Mouse (Mus musculus) kidney, postnatal 0 days (tissue): Measurements from ENCODE around the gene Twnk. TPM values are rescaled to one million over a fixed set of nuclear protein-coding genes. Genes with fewer than 3 reads are reported as not detected.

ENCODE experiments used
- ATAC-seq: fragments of 200-750 bp; cut with Nextera tagmentation; replicated peaks from 2 replicates; pipeline ENCODE4 v1.8.0; 2017; ENCODE audit warnings: low read depth, moderate number of reproducible peaks, moderate TSS enrichment, moderate library complexity; ENCODE audit not compliant: low FRiP score
- DNase-seq: peaks from one replicate; pipeline ENCODE4 v3.0.0-alpha.2; 2016; ENCODE audit warnings: low spot score
- H3K27ac ChIP-seq: fragments of 300-500 bp; sonication (generic); 2 replicates; pipeline ENCODE4 v1.5.1; 2014; ENCODE audit warnings: mild to moderate bottlenecking
- H3K27me3 ChIP-seq: fragments of 300-500 bp; sonication (generic); 2 replicates; pipeline ENCODE4 v1.6.1; 2014; ENCODE audit warnings: low read length, mixed read lengths; ENCODE audit not compliant: insufficient read depth
- H3K36me3 ChIP-seq: fragments of 300-500 bp; sonication (generic); 2 replicates; pipeline ENCODE4 v1.6.1; 2014; ENCODE audit warnings: low read length, mixed read lengths; ENCODE audit not compliant: insufficient read depth
- H3K4me1 ChIP-seq: fragments of 300-500 bp; sonication (generic); replicated peaks from 2 replicates; pipeline ENCODE4 v1.6.1; 2014; ENCODE audit warnings: antibody characterized with exemption, low read length, mixed read lengths; ENCODE audit not compliant: insufficient read depth
- H3K4me2 ChIP-seq: fragments of 300-500 bp; sonication (generic); 2 replicates; pipeline ENCODE4 v1.6.1; 2014; ENCODE audit warnings: mild to moderate bottlenecking, low read length, moderate library complexity, mixed read lengths
- H3K4me3 ChIP-seq: fragments of 300-500 bp; sonication (generic); replicated peaks from 2 replicates; pipeline ENCODE4 v1.5.1; 2014; ENCODE audit warnings: low read depth, low read length
- H3K9ac ChIP-seq: fragments of 300-500 bp; sonication (generic); 2 replicates; pipeline ENCODE4 v1.6.1; 2014; ENCODE audit warnings: low read depth, low read length
- H3K9me3 ChIP-seq: fragments of 300-500 bp; sonication (generic); replicated peaks from 2 replicates; pipeline ENCODE4 v1.6.1; 2016; ENCODE audit warnings: low read length, inconsistent platforms, mixed read lengths
- CTCF ChIP-seq: IDR thresholded peaks from 2 replicates; pipeline ENCODE4 v1.5.1; 2016; ENCODE audit warnings: antibody characterized with exemption, low read depth, mild to moderate bottlenecking, moderate library complexity
- WGBS: fragments of 180-500 bp; shearing (Covaris S2); extraction: QIAGEN DNeasy Blood & Tissue Kit; methylation state at CpG from one replicate; pipeline ENCODE4 v1.1.7; 2014; 5-methylcytosine and 5-hydroxymethylcytosine counted together
- polyA plus RNA-seq: library from polyadenylated mRNA; unstranded; fragments of >200 nt; fragmentation: Nextera tagmentation; extraction: Ambion mirVana; gene quantifications from 2 replicates; pipeline ENCODE4 v1.2.1, GENCODE M21; 2015

Gene Twnk
- polyA plus RNA-seq, 1 experiment from 2014 or later, result 15.7 TPM

DNA sequence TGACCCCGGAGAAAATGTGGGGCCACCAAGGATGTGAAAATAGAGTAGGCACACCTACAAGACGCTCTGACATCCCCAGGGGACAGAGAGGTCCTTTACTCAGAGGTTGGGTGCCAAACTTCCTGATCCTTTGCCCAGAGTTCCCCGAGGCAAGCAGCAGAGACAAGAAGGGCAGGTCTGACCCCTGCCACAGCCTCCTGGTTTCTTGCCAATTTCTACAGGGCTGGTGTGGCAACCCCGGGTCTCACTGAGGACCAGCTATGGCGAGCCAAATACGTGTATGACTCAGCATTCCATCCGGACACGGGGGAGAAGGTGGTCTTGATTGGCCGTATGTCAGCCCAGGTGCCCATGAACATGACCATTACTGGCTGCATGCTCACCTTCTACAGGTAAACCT lies 44.1 kb downstream of the Twnk start:
- TF ChIP-seq CTCF, result no peak
- ATAC-seq (no peak), DNase-seq (no peak)
- H3K4me2 ChIP-seq, result no peak overlapping the region
- H3K9ac ChIP-seq, result no peak overlapping the region
- peaks cover 14% of the 10 kb centered on the region for H3K4me1 ChIP-seq
- H3K36me3 ChIP-seq, result peaks cover 24% of the 10 kb centered on the region; the same call in 1 of the 2 replicates
- H3K27me3 ChIP-seq, result 0 out of 2 replicates have a peak, but pooled peaks cover 2% of the 10 kb centered on the region
- H3K4me3 ChIP-seq, result no peak overlapping the region
- no peaks in the 10 kb centered on the region for H3K9me3 ChIP-seq
- H3K27ac ChIP-seq, result no peak overlapping the region
- 81% methylated on average over 9 of the region's 9 CpGs for WGBS

DNA sequence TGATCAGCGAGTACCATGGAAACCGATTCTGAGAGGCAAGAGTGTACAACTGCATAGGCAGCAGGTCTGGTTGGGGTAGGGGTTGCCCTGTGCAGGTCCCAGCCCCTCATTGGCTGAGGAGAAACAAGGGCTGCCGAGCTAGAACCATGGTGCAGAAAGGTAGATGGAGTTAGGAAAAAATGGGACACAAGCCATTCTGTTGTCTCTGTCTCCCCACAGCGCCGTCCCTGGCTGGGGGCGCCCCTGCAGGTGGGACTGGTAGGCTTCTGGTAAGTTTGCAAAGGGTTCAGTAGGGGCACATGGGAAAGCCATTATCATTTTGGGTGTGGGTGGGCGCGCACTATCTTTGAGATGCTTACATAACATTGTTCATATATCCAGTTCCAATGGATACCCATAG lies 48.0 kb downstream of the Twnk start:
- Histone ChIP-seq H3K4me1 (peaks cover 13% of the 10 kb centered on the region), H3K27me3 (no peaks in the 10 kb centered on the region), H3K9me3 (no peaks in the 10 kb centered on the region), H3K27ac (no peak overlapping the region), H3K9ac (no peak overlapping the region), H3K4me3 (no peak overlapping the region), H3K4me2 (no peak overlapping the region), H3K36me3 (peaks cover 24% of the 10 kb centered on the region; the same call in 1 of the 2 replicates)
- ATAC-seq (no peak), DNase-seq (no peak)
- 77% methylated on average over 8 of the region's 8 CpGs for WGBS
- TF ChIP-seq CTCF, result no peak

DNA sequence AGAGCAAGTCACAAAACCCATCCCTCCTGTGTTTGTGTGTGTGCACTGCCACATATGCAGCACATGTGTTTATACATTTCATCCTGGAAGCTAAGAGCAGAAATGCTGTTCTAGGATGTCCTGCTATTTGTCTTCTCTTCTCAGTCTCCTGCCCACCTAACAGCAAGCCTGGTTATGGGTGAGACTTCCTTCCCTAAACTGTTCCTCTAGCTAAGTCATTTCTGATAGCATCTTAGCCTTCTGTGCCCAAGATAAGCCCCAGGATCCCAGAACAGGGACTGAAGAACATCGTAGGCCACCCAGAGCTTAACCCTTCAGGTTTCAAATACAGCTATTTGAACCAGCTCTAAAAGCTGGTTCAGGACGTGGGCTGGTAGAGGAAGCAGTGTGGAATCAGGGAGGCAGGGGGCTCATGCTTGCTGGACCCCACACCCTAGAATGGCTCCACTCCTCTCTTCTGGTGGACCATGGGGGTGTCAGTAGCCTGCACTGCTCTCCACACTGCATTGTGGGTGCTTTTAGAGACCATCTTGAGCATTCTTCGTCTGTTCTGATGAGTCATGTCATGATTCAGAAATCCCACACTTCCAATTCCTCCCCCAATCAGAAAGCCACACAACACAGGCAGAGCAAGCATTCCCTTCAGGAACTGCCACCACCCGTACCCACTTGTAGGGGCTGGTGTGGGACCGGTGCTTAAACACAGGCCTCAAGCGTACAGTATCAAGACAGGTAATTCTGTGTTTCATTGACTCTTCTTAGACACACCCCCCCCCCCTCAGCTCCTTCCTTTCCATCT lies 49.6 kb downstream of the Twnk start:
- TF ChIP-seq CTCF, result no peak
- ATAC-seq (no peak), DNase-seq (no peak)
- H3K27ac ChIP-seq, result no peak overlapping the region
- no peaks in the 10 kb centered on the region for H3K27me3 ChIP-seq
- H3K9me3 ChIP-seq, result no peaks in the 10 kb centered on the region
- peaks cover 17% of the 10 kb centered on the region; the same call in 1 of the 2 replicates for H3K36me3 ChIP-seq
- no peak overlapping the region for H3K4me2 ChIP-seq
- H3K4me1 ChIP-seq, result peaks cover 13% of the 10 kb centered on the region
- no peak overlapping the region for H3K4me3 ChIP-seq
- 80% methylated on average over 6 of the region's 6 CpGs for WGBS
- H3K9ac ChIP-seq, result no peak overlapping the region

DNA sequence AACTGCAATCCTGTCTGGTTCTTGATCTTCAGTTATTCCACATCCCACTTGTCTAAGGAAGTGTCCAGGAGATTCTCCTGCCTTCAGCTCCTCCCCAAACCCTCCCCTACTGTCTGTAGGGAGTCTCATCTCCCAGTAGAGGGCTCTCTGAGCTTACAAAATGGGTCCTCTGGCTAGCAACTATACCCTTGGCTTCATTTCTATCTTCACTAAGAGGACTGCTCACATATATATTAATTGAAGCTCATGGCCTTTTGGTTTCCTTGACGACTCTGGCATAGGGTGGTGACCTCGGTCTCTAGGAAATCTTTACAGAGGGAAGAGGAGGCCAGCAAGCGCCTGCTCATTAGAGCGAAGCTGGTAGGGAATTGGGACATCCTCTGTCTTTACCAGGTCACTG lies 50.9 kb downstream of the Twnk start:
- Histone ChIP-seq H3K4me2 (no peak overlapping the region), H3K36me3 (peaks cover 17% of the 10 kb centered on the region; the same call in 1 of the 2 replicates), H3K27me3 (no peaks in the 10 kb centered on the region), H3K9me3 (no peaks in the 10 kb centered on the region), H3K27ac (0 out of 2 replicates have a peak overlapping the region, but pooled peaks have one; percentile 90), H3K4me3 (no peak overlapping the region), H3K9ac (no peak overlapping the region), H3K4me1 (peaks cover 13% of the 10 kb centered on the region)
- TF ChIP-seq CTCF, result peak; percentile 78
- ATAC-seq, result no peak
- DNase-seq, result peak; percentile 92
- 34% methylated on average over 4 of the region's 4 CpGs for WGBS

DNA sequence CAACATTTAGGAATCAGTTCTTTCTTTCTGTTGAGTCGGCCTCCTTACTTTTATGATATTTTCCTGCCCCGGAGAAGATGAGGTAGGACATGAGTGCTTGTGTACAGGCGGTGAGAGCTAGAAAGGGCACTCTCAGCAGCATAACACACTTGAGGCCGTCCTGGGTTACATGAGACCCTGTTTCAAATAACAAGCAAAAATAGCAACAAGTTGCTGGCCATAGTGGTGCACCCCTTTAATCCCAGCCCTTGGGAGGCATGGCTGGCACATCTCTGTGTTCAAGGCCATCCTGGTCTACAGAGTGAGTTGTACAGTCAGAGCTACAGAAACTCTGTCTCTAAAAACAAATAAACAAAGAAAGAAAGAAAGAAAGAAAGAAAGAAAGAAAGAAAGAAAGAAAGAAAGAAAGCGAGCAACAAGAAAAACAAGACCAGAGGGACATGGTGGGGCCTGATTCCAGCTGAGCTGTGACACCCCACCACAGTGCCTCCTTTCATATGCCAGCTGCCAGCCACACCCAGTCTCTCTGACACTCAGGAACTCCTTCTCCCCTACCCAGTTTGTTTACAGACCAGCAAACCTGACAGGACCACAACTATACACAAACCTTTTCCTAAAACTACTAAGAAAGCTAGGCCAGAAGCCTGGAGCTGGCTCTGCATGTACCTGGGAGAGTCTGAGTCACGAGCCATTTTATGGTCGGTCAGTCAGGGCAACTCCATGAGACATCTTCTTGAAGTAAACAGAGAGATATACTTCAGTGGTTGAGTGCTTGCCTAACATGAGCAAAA lies 51.6 kb downstream of the Twnk start:
- no peak for TF ChIP-seq CTCF
- DNase-seq (peak; percentile 19), ATAC-seq (no peak)
- H3K9ac ChIP-seq, result peak overlapping the region; percentile 67
- H3K27ac ChIP-seq, result peak overlapping the region; percentile 90
- H3K4me3 ChIP-seq, result peak overlapping the region; percentile 41; the same call in 1 of the 2 replicates
- peaks cover 14% of the 10 kb centered on the region; the same call in 1 of the 2 replicates for H3K36me3 ChIP-seq
- peak overlapping the region; percentile 64 for H3K4me2 ChIP-seq
- H3K27me3 ChIP-seq, result no peaks in the 10 kb centered on the region
- 61% methylated on average over 7 of the region's 7 CpGs for whole genome bisulfite sequencing
- H3K9me3 ChIP-seq, result no peaks in the 10 kb centered on the region
- H3K4me1 ChIP-seq, result peaks cover 13% of the 10 kb centered on the region

DNA sequence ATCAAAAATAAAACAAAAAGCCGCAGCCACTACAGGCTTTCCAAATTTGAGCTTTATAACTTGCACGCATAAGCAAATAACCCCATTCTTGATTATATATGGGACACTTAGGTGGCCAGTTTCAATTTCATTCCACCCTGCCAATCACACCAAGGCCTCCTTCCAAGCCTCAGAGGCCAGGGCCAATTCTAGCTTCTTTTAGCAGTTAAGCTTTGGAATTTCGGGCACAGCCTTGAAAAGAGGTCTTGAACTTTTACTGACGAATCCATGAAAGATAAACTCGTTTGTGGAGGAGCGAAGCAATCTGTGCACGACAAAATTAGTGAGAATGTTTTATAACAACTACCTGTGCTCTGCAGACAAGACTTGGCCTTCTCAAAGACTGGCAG lies 52.3 kb downstream of the Twnk start:
- H3K9ac ChIP-seq, result peak overlapping the region; percentile 67
- no peaks in the 10 kb centered on the region for H3K9me3 ChIP-seq
- H3K4me1 ChIP-seq, result peaks cover 13% of the 10 kb centered on the region
- H3K27me3 ChIP-seq, result no peaks in the 10 kb centered on the region
- 30% methylated on average over 7 of the region's 7 CpGs for WGBS
- peak overlapping the region; percentile 64 for H3K4me2 ChIP-seq
- ATAC-seq, result no peak
- no peak for TF ChIP-seq CTCF
- H3K4me3 ChIP-seq, result peak overlapping the region; percentile 41
- DNase-seq, result no peak
- 0 out of 2 replicates have a peak, but pooled peaks cover 8% of the 10 kb centered on the region for H3K36me3 ChIP-seq
- peak overlapping the region; percentile 90 for H3K27ac ChIP-seq
